Mouse (Mus musculus) v-Abl transformed pro-B cells (cell line): ENCODE results near the gene Olfr1129.
"Not testable (repeated sequence)": the region's sequence is repeated elsewhere in the genome, so short reads cannot be mapped to it uniquely, and the experiment has no call there.

ENCODE experiments used
- in situ Hi-C, 2 experiments: fragments of 400-800 bp; cut with MboI; formaldehyde crosslinking; loops; one replicate each; pipeline ENCODE4 v1.15.1; 2025; ENCODE audit not compliant: unreplicated experiment in 2 of 2

The Olfr1129 gene

DNA sequence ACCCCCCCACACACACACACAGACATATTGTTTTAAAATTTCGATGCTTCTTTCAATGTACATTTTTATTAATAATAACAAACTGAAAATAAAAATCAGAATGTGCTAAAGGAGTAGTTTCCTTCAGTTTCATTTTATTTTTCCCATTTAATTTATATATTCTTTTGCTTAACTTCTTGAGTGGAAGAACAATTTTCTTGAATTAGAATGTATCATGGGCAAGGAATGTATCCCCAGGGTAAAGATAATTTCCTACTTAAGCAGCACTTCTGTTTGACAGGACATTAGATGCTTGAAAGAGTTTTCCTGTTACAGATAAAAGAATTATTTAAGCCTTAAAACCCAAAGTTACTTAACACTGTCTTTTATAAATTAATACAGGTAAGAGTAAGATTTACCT lies at the start of gene Olfr1129:
Gene Olfr1129 (plus strand): TSS at position 301 of the 400 bp plus-strand sequence.
- in situ Hi-C loops: not testable (repeated sequence)

DNA sequence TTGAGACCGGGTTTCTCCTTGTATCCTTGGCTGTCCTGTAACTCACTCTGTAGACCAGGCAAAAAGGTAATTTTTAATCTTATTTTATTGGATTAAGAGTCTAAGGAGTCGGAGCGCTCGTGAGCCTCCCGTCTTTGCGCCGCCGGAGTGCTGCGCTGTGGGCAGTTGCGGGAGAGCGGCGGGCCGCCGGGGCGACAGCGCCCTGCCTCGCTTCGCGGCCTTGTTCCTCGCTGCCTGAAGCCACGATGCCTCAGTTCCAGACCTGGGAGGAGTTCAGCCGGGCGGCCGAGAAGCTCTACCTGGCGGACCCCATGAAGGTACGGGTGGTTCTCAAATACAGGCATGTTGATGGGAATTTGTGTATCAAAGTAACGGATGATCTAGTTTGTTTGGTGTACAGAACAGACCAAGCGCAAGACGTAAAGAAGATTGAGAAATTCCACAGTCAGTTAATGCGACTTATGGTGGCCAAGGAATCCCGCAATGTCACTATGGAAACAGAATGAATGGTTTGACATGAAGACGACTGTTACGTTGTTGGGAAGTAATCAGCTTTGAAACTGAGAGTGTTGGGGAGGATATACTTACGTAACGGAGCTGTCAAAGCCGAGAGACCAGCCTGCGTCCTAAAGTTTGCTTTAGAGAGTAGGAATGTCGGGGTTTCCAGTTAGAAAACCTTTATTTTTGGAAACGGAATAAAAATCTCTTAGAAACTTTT lies 47.6 kb upstream of the Olfr1129 start:
- in situ Hi-C loops: not testable (repeated sequence)

- in situ Hi-C loops: no loop called here
Observed at GRCm38 (mm10) chr2:87531496-87531895, 42.2 kb upstream of the Olfr1129 start, which contains the start of gene Olfr153. Gene Olfr153, plus strand, starts transcription at chr2:87531796.

DNA sequence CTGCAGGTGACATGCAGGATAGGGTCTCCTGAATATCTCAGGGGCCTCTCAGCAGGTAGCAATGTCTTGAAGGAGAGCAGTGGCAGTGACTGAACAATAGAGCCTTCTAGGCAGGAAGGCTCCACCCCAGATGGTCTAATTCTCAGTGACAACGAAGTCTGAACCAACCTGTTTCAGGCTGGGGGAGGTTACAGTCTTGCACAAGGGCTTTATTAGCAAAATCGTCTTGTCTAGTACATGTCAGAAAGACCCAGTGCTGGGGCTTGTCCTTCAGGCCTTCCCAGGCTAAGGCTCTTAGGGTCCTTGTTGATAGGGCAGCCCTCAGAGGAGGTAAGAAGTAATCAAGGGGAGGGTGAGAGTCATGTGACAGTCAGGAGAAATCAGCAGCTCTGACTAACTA lies 38.9 kb upstream of the Olfr1129 start:
- in situ Hi-C loops: no loop called here

DNA sequence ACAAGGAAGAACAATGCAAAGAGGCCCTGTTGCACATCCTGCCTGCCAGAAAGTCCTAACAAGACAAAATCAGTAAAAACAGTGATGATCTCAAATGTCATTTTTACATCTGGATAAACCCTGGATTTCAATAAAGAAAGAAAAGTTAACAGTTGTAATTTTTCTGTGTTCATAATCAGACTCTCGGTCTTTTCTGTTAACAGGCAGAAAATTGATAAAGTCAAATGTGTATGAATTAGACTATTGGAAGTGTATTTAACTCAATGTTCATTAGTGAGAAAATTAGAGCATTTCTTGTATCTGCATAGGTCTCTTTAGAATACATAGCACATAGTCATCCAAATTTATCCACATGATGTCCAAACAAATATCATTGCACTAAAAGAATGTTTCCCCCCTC lies 28.3 kb upstream of the Olfr1129 start, which contains the start of gene Olfr1128:
Gene Olfr1128 (minus strand): TSS at position 101 of the 400 bp plus-strand sequence.
- in situ Hi-C loops: no loop called here

GRCm38 (mm10) chr2:87605912-87606311 lies 32.2 kb downstream of the Olfr1129 start, which contains the start of gene Olfr1130:
Gene Olfr1130, plus strand, starts transcription at chr2:87606212.
- in situ Hi-C loops: not testable (repeated sequence)

GRCm38 (mm10) chr2:87626804-87627203 lies 53.1 kb downstream of the Olfr1129 start, which contains the start of gene Olfr1131:
Gene Olfr1131, plus strand, starts transcription at chr2:87627104.
- in situ Hi-C loops: no loop called here
